Mouse (Mus musculus): ENCODE data around the gene Tbc1d10a. TPM values are rescaled to one million over a fixed set of nuclear protein-coding genes. Genes with fewer than 3 reads are reported as not detected.
"Not testable (repeated sequence)": the region's sequence is repeated elsewhere in the genome, so short reads cannot be mapped to it uniquely, and the experiment has no call there.

Gene Tbc1d10a
- polyA plus RNA-seq, 1 experiment from 2014 or later: 27.7 TPM

DNA sequence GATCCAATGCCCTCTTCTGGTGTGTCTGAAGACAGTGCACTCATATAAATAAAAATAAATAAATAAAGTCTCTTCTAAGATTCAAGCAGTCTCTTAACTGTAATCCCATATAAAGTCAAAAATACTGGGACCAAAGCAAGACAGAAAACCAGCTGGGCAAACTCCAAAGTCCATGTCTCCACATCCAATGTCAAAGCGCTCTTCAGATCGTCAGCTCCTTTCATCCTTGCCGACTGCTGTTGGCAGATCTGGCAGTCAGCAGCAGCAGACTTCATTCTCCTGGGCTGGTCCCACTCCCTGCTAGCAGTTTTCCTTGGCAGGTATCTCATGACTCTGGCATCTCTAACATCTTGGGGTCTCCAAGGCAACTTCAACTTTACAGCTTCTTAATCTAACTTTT is 27.9 kb upstream of the Tbc1d10a start:
- H3K4me1 ChIP-seq: peaks cover 26% of the 10 kb centered on the region

GRCm38 (mm10) chr11:4159808-4160708 is 26.5 kb upstream of the Tbc1d10a start, which contains the start of the genes Ccdc157 and Sf3a1:
Ccdc157 (minus strand) TSS chr11:4160293.
Sf3a1 (plus strand) TSS chr11:4160350.
- peak within 1 kb of the TSS; percentile 95 for H3K4me2 ChIP-seq (replicated peaks)
- peaks cover 31% of the 10 kb centered on the region for H3K4me1 ChIP-seq
- H3K36me3 ChIP-seq: peaks cover 34% of the 10 kb centered on the region
- no peaks in the 10 kb centered on the region for H3K9me3 ChIP-seq
- peak; percentile 97 for ATAC-seq (ENCODE audit: low FRiP score, low read depth)
- peak within 1 kb of the TSS; percentile 84 for H3K27ac ChIP-seq
- peak within 1 kb of the TSS; percentile 85 for H3K4me3 ChIP-seq
- peak within 1 kb of the TSS; percentile 91 for H3K9ac ChIP-seq
- H3K27me3 ChIP-seq (replicated peaks): no peaks in the 10 kb centered on the region
- WGBS: 2% methylated on average over 54 of the region's 54 CpGs

More for the DNA sequence above, 27.9 kb upstream of the Tbc1d10a start:
- WGBS: 95% methylated on average over 3 of the region's 3 CpGs
- H3K36me3 ChIP-seq: peaks cover 21% of the 10 kb centered on the region
- H3K9me3 ChIP-seq: no peaks in the 10 kb centered on the region
- no peak overlapping the region for H3K27ac ChIP-seq
- H3K9ac ChIP-seq: no peak overlapping the region
- no peak overlapping the region for H3K4me3 ChIP-seq
- H3K27me3 ChIP-seq (replicated peaks): no peaks in the 10 kb centered on the region
- ATAC-seq (ENCODE audit: low FRiP score, low read depth): no peak
- H3K4me2 ChIP-seq (replicated peaks): no peak overlapping the region

DNA sequence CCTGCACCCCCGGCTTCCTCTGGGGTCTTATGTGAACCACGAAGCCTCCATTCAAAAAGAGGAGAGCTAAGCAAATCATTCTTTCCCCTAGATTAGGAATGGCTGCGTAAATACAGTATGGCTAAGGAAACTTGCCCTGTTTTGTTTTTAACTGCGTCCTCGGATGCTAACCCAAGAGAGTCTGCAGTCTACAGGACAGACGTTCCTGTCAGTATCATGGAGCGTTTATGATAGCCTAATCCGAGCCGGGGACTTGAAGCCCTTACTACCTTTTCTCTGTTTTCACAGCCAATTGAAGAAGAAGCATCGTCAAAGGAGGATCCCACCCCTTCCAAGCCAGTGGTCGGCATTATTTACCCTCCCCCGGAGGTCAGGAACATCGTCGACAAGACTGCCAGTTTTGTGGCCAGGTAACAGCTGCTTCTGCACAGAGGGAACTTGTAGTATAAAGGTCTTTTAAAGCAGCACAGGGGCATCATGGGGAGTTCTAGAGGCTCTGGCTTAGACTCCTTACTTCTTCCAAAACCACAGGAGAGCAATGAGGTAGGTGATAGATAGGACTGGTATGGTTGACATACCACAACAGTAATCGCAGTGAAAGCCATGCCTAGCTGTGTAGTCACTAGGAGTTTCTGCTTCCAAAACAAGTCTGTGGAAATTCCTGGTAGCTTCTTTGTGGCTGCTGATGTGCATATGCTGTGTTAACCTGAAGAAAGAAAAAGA is 25.7 kb upstream of the Tbc1d10a start:
- Histone ChIP-seq H3K9me3 (no peaks in the 10 kb centered on the region), H3K4me3 (peak overlapping the region; percentile 85), H3K9ac (peak overlapping the region; percentile 91), H3K27me3 (replicated peaks) (no peaks in the 10 kb centered on the region), H3K4me2 (replicated peaks) (peak overlapping the region; percentile 95), H3K36me3 (peaks cover 43% of the 10 kb centered on the region), H3K4me1 (peaks cover 31% of the 10 kb centered on the region), H3K27ac (no peak overlapping the region)
- ATAC-seq (ENCODE audit: low FRiP score, low read depth): 0 out of 2 replicates have a peak, but pooled peaks have one; percentile 5
- 7% methylated on average over 15 of the region's 15 CpGs for WGBS

DNA sequence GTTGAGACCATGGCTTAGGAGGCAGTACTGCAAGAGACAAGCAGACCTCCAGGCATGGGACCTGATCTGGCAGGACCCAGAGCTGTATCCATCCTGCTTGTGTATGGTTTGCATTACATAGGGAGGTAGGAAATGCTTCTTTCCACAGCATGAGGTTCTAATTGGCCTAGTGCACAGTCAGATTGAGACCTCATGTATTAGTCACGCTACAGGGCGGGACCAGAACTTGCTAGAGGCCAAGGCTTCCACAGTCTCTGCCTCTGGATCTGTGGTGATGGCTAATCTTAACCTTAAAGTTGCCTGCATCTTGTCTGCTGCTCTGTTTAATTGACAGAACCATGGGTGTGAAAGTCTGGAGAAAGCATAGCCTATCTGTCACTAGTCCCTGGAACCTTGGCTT is 21.9 kb upstream of the Tbc1d10a start:
- Histone ChIP-seq H3K9me3 (no peaks in the 10 kb centered on the region), H3K27ac (no peak overlapping the region), H3K4me3 (no peak overlapping the region), H3K4me1 (peaks cover 23% of the 10 kb centered on the region), H3K9ac (no peak overlapping the region), H3K27me3 (replicated peaks) (no peaks in the 10 kb centered on the region), H3K36me3 (peaks cover 80% of the 10 kb centered on the region), H3K4me2 (replicated peaks) (no peak overlapping the region)
- no peak for ATAC-seq (ENCODE audit: low FRiP score, low read depth)
- WGBS: 90% methylated on average over 2 of the region's 2 CpGs

DNA sequence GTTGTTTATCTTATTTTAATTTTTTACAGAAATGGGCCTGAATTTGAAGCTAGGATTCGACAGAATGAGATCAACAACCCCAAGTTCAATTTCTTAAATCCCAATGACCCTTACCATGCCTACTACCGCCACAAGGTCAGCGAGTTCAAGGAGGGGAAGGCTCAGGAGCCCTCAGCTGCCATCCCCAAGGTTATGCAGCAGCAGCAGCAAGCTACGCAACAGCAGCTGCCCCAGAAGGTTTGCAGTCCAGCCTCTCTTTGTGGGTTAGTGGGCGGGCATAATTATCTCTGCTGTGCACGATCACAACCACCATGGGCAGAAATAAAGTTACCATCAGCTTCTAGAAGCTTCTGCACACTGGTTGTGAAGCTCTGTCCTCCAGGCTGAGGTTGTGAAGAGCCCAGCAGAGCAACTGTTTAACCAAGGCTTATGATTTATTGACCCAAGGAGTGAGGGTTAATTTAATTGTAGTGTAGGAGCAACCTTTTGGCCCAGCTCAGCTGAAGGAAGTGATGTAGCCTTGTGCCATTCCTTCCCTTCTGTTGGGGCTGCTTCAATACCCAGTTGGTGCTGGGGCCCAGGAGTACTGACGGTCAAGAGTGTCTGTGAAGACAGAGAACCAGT is 20.0 kb upstream of the Tbc1d10a start:
- H3K27me3 ChIP-seq (replicated peaks): no peaks in the 10 kb centered on the region
- ATAC-seq (ENCODE audit: low FRiP score, low read depth): no peak
- no peak overlapping the region for H3K4me3 ChIP-seq
- H3K9me3 ChIP-seq: no peaks in the 10 kb centered on the region
- H3K27ac ChIP-seq: no peak overlapping the region
- peaks cover 98% of the 10 kb centered on the region for H3K36me3 ChIP-seq
- H3K9ac ChIP-seq: no peak overlapping the region
- peaks cover 12% of the 10 kb centered on the region for H3K4me1 ChIP-seq
- WGBS: 91% methylated on average over 7 of the region's 7 CpGs
- no peak overlapping the region for H3K4me2 ChIP-seq (replicated peaks)

GRCm38 (mm10) chr11:4174586-4174985 is 12.0 kb upstream of the Tbc1d10a start:
- Histone ChIP-seq H3K36me3 (peaks cover 100% of the 10 kb centered on the region), H3K27me3 (replicated peaks) (no peaks in the 10 kb centered on the region), H3K27ac (no peak overlapping the region), H3K4me1 (no peaks in the 10 kb centered on the region), H3K4me2 (replicated peaks) (no peak overlapping the region), H3K9me3 (no peaks in the 10 kb centered on the region), H3K4me3 (no peak overlapping the region), H3K9ac (no peak overlapping the region)
- 92% methylated on average over 5 of the region's 5 CpGs for WGBS
- no peak for ATAC-seq (ENCODE audit: low FRiP score, low read depth)

DNA sequence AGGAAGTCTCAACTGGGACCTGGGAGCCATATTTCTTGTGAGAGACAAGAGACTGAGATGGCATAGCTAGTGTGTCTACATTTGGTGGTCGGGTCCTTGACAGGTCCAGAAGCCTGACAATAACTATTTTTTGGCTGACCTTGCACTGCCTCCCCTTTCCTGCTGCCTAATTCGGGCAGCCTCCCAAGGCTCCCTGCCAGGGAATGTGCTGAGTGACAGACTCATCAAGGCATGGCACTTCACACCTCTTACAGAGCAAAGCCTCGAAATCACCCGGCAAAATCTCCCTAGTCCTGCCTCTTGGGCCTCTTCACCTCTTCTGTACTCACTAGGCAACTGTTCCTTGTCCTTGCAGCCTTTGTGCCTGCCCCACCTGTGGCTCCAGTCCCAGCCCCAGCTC is 8.9 kb upstream of the Tbc1d10a start:
- H3K27me3 ChIP-seq (replicated peaks): no peaks in the 10 kb centered on the region
- no peak for ATAC-seq (ENCODE audit: low FRiP score, low read depth)
- no peak overlapping the region for H3K9ac ChIP-seq
- H3K4me1 ChIP-seq: no peaks in the 10 kb centered on the region
- no peak overlapping the region for H3K4me3 ChIP-seq
- WGBS: 93% methylated on average over 4 of the region's 4 CpGs
- H3K36me3 ChIP-seq: peaks cover 99% of the 10 kb centered on the region
- H3K27ac ChIP-seq: no peak overlapping the region
- H3K4me2 ChIP-seq (replicated peaks): no peak overlapping the region
- no peaks in the 10 kb centered on the region for H3K9me3 ChIP-seq

GRCm38 (mm10) chr11:4182061-4182460 is 4.5 kb upstream of the Tbc1d10a start:
- ATAC-seq (ENCODE audit: low FRiP score, low read depth): no peak
- peaks cover 61% of the 10 kb centered on the region for H3K36me3 ChIP-seq
- H3K4me2 ChIP-seq (replicated peaks): no peak overlapping the region
- H3K27me3 ChIP-seq (replicated peaks): no peaks in the 10 kb centered on the region
- no peak overlapping the region for H3K9ac ChIP-seq
- H3K9me3 ChIP-seq: no peaks in the 10 kb centered on the region
- no peak overlapping the region for H3K27ac ChIP-seq
- WGBS: 12% methylated on average over 1 of the region's 1 CpGs
- H3K4me3 ChIP-seq: no peak overlapping the region
- H3K4me1 ChIP-seq: peaks cover under 1% of the 10 kb centered on the region; the same call in 1 of the 2 replicates

DNA sequence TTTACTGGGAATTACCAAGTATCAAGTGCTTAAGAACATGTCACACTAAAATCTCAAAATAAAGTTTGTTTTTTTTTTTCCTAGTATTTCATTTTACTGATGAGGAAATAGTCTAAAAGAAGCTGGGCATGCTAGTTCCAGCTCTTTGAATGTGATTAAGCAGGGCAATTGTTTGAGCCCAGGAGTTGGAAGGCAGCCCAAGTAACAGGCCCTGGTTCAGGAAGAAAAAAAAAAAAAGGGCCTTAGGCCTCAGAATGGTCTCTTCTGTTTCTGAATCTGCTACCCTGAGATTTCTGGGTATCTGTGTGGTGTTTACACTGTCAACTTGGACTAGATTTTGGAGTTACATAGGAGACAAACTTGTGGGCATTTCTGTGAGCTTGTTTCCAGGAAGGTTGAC is 3.1 kb upstream of the Tbc1d10a start:
- H3K4me2 ChIP-seq (replicated peaks): no peak overlapping the region
- peaks cover 10% of the 10 kb centered on the region for H3K4me1 ChIP-seq
- ATAC-seq (ENCODE audit: low FRiP score, low read depth): no peak
- no peak overlapping the region for H3K27ac ChIP-seq
- H3K9me3 ChIP-seq: no peaks in the 10 kb centered on the region
- H3K9ac ChIP-seq: no peak overlapping the region
- no peaks in the 10 kb centered on the region for H3K27me3 ChIP-seq (replicated peaks)
- peaks cover 47% of the 10 kb centered on the region for H3K36me3 ChIP-seq
- no peak overlapping the region for H3K4me3 ChIP-seq

DNA sequence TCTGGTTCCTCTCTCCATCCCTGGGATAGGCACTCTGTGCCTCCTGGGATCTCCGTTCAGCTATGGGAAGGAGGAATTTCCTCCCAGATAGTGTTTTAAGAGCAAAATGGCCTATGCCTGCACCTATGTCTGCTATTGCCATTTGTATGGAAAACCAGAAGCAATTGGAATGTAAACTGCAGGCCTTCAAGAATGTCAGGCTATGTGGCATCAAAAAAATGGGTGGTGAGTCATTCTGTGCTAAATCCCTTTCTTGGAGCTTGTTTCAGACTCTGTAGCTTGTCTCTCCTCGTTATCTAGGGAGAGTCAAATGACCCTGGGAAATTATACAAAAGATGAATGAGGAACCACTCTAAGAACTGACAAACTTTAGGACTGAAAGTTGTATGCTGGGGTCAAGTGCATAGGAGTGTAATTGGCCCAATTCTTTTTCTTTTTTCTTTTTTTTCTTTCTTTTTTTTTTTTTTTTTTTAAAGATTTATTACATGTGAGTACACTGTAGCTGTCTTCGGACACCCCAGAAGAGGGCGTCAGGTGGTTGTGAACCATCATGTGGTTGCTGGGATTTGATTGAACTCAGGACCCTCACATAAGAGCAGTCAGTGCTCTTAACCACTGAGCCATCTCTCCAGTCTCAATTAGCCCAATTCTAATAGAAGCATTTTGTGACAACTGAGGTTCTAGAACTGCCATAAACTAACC is 2.2 kb upstream of the Tbc1d10a start:
- Histone ChIP-seq H3K4me1 (peaks cover 10% of the 10 kb centered on the region), H3K27ac (no peak overlapping the region), H3K9me3 (no peaks in the 10 kb centered on the region), H3K36me3 (peaks cover 38% of the 10 kb centered on the region), H3K4me2 (replicated peaks) (no peak overlapping the region), H3K4me3 (no peak overlapping the region), H3K9ac (no peak overlapping the region), H3K27me3 (replicated peaks) (no peaks in the 10 kb centered on the region)
- WGBS: 74% methylated on average over 4 of the region's 4 CpGs
- ATAC-seq (ENCODE audit: low FRiP score, low read depth): no peak

- ATAC-seq (ENCODE audit: low FRiP score, low read depth); H3K4me3 ChIP-seq; H3K27ac ChIP-seq; H3K27me3 ChIP-seq (replicated peaks); H3K9ac ChIP-seq; H3K9me3 ChIP-seq; H3K4me2 ChIP-seq (replicated peaks); H3K4me1 ChIP-seq: not testable (repeated sequence)
- peaks cover 27% of the 10 kb centered on the region for H3K36me3 ChIP-seq
- WGBS: 92% methylated on average over 6 of the region's 6 CpGs
These were observed 1.1 kb upstream of the Tbc1d10a start for GRCm38 (mm10) chr11:4185480-4185879.
